Mouse (Mus musculus): ENCODE data around the gene Olfr806.

Olfr806 gene

GRCm38 (mm10) chr10:129741821-129742220 lies at the start of gene Olfr806:
Olfr806 (minus strand) TSS chr10:129741921.
- DNase-seq = no peak

DNA sequence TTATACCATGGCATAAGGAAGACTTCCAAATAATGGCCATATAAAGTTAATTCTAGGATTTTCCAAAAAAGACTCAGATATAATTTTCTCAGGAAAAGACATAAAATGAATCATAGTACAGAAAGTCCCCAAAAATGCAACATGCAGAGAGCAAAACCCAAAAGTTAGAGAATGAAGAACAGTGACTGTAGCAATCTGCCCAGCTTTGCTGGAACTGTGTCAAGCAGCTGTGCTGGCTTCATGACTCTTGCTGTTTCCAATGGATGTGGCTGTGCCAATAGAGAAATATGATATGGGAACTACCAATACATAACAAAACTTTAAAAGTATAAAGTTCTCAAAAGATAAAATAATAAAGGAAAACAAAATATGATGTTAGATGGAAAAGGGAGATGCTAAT lies 36.4 kb upstream of the Olfr806 start:
- DNase-seq = no peak

DNA sequence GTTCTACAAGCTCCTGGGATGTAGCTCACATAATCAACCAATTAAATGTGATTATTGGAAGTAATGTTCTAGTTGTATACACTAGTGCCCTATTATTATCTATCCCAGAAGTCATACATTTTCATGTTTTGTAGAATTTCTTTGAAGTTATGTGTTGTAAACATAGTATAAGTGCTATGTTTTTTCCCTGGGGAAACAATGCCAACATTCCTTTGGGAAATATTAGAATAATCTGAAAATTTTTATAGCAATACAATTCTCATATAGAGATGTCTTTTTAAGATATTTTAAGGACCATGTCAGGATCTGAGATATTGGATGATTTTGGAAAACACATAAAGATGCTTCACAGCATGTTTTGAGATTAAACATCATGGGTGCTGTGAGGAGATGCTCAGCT lies 32.6 kb upstream of the Olfr806 start, which contains the start of gene Olfr809:
Gene Olfr809 (plus strand): TSS at position 301 of the 400 bp plus-strand sequence.
- DNase-seq = no peak

DNA sequence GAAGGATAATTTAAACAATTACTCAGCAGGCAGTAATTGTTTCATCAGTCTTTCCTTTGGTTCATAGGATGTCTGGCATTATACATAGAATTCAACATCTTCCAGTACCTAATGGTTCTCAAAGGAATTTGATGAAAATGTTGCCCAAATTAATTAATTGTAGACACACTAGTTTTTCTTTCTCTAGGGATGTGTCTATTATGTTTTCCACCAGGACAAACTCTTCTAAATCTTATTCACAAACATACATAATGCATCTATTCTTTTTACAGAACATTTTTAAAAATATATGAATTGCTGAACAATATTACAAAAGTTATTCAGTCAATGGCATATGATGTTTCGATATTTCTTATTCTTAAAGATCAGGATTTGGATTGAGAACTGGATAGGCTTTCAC lies 23.5 kb upstream of the Olfr806 start, which contains the start of gene Olfr808:
Gene Olfr808 (plus strand): TSS at position 301 of the 400 bp plus-strand sequence.
- no peak for DNase-seq

DNA sequence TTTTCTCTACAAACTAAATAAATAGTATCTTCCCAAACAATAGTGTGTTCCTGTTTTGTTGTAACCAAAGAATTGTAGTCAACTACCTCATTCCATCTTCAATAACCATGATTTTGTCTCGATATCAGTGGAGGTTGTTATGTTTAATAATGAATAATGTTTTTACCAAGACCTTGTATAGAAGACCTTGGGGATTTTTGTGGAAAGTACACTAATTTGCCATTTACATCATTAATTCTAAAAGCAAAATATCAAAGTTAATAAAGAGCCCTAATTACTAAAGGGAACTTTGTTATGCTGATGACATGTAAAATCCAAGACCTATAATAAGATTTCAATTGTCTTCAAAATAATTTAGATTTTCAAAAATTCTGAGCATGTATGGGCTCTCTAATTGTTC lies 16.0 kb upstream of the Olfr806 start, which contains the start of gene Olfr807:
Gene Olfr807 (minus strand): TSS at position 101 of the 400 bp plus-strand sequence.
- no peak for DNase-seq

DNA sequence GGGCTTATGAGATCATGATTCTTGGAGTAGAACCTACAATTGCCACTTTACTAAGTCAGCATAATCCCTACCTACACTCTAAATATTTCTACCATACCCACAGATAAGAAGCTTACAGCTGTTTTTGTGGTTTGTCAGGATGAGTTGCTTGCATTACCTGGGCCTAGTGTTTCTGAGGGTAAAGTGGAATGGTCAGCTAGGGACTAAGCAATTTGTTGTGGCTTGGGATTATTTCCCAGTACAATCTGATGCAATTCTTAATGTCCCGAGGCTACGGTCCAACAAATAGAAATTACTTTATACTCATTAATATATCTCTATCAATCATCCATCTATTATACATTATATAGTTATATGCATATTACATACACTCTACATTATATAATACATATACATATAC lies 12.4 kb downstream of the Olfr806 start, which contains the start of gene Olfr805:
Gene Olfr805 (minus strand): TSS at position 101 of the 400 bp plus-strand sequence.
- DNase-seq = no peak

GRCm38 (mm10) chr10:129702910-129703309 lies 38.8 kb downstream of the Olfr806 start, which contains the start of gene Olfr804:
Olfr804 (plus strand) TSS chr10:129703210.
- DNase-seq = no peak

DNA sequence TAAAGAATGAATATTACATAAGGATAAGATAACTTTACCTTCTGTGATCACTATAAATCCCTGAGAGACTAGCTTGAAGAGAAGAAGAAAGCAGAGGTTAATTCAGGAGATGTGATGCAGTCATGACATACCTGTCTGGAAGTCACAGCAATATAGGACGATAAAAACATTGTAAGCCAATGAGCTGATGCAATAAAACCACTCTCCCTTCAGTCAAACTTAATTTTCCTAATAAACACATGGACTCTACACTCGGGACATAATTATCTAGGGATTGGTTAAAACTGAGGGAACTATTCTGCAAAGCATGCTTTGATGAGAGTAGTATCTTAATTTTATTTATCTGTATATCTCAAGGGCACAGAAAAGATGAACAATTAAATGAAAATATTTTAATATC lies 47.5 kb downstream of the Olfr806 start, which contains the start of gene Olfr803:
Gene Olfr803 (minus strand): TSS at position 101 of the 400 bp plus-strand sequence.
- no peak for DNase-seq

DNA sequence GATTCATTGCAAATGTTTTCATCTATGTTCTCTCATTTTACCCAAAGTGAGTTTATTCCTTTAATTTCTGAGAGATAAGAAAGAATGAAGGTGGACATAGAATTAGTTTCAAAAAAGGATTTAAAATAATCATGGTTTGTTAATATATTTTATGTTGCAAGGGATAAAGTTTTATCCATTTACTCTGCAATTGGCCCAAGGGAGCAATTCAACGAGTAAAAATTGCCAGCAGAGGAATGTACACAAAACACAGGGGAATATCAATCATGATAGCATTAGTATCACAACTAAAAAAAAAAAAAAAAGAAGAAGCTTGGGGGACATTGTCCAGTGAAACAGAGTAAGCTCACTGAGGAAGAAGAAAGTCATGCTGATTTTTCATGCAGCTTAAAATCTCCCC lies 53.7 kb downstream of the Olfr806 start, which contains the start of gene Olfr802:
Gene Olfr802 (minus strand): TSS at position 101 of the 400 bp plus-strand sequence.
- no peak for DNase-seq
